Mouse (Mus musculus): ENCODE data around the gene Orc3. TPM values are rescaled to one million over a fixed set of nuclear protein-coding genes. Genes with fewer than 3 reads are reported as not detected.

The Orc3 gene
- total and polyA plus RNA-seq, 3 experiments: 48.0 to 74.2 TPM; not detected in 1

DNA sequence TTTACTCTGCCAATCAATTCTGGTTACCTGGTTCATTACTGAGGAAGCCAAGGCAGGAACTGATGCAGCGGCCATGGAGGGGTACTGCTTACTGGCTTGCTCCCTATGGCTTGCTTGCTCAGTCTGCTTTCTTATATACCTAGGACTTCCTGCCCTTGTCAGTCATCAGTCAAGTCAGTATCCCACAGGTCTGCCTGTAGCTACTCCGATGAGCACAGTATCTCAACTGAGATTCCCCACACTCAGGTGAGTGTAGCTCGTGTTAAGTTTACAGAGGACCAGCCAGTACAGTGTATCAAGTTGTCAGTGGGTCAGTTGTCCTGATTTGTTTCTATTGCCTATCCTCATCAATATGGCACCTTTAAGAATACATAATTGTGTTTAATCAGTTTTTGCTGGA is 26.0 kb upstream of the Orc3 start:
- H3K27ac ChIP-seq (ENCODE audit: control insufficient read depth, low read depth, low read length): no peak overlapping the region
- H3K9ac ChIP-seq (ENCODE audit: control insufficient read depth, low read depth, low read length, poor library complexity, severe bottlenecking): no peak overlapping the region
- no peak overlapping the region for H3K4me3 ChIP-seq (ENCODE audit: control insufficient read depth in 1 of 2, insufficient read depth in 1 of 2, low read depth in 2 of 2, low read length in 2 of 2)
- TF ChIP-seq TCF12 (IDR thresholded peaks at IDR 0.05; ENCODE audit: low read depth, low read length) (no peak), MEF2A (IDR thresholded peaks at IDR 0.05; ENCODE audit: extremely low read depth, insufficient replicate concordance, low read depth, low read length, poor library complexity, severe bottlenecking) (no peak), NRF1 (IDR thresholded peaks at IDR 0.05; ENCODE audit: insufficient read depth, low read depth, low read length, poor library complexity, severe bottlenecking) (no peak), MAFK (IDR thresholded peaks at IDR 0.05; ENCODE audit: borderline replicate concordance, low read depth, low read length) (no peak), HCFC1 (IDR thresholded peaks at IDR 0.05; ENCODE audit: low read depth, low read length) (no peak), RAD21 (IDR thresholded peaks at IDR 0.05; ENCODE audit: low read depth, low read length) (no peak), USF2 (IDR thresholded peaks at IDR 0.05; ENCODE audit: borderline replicate concordance in 1 of 2, insufficient read depth in 1 of 2, low read depth in 1 of 2, low read length in 2 of 2) (no peak), MXI1 (IDR thresholded peaks at IDR 0.05; ENCODE audit: low read depth, low read length) (no peak), KAT2A (conservative IDR thresholded peaks at IDR 0.05; ENCODE audit: low read depth, low read length) (no peak), ZMIZ1 (IDR thresholded peaks at IDR 0.05; ENCODE audit: low read depth, low read length) (no peak), POLR2AphosphoS5 (IDR thresholded peaks at IDR 0.05; ENCODE audit: borderline replicate concordance, low read depth, low read length) (no peak), ZC3H11A (IDR thresholded peaks at IDR 0.05; ENCODE audit: low read depth, low read length) (no peak), MYC (IDR thresholded peaks at IDR 0.05; ENCODE audit: low read depth, low read length) (no peak), EP300 (IDR thresholded peaks at IDR 0.05; ENCODE audit: low read depth in 1 of 2, low read length in 2 of 2) (no peak), MYB (IDR thresholded peaks at IDR 0.05; ENCODE audit: low read depth, low read length) (no peak), RCOR1 (IDR thresholded peaks at IDR 0.05; ENCODE audit: low read depth, low read length) (no peak), UBTF (IDR thresholded peaks at IDR 0.05; ENCODE audit: borderline replicate concordance, insufficient read depth, low read depth, low read length) (no peak)
- H3K36me3 ChIP-seq (ENCODE audit: control insufficient read depth in 1 of 2, insufficient read depth in 2 of 2, low read length in 2 of 2): peaks cover 0 to 4% of the 10 kb centered on the region in 2 experiments; a peak in 2 of 4 replicates
- H3K79me2 ChIP-seq (ENCODE audit: control insufficient read depth, insufficient read depth, low read length, poor library complexity): no peaks in the 10 kb centered on the region
- H3K4me1 ChIP-seq (ENCODE audit: control insufficient read depth in 1 of 2, insufficient read depth in 2 of 2, low read length in 2 of 2): no peaks in the 10 kb centered on the region
- H3K9me3 ChIP-seq (replicated peaks; ENCODE audit: insufficient read depth, low read length): no peaks in the 10 kb centered on the region
- no peak for DNase-seq (ENCODE audit: low read depth, low spot score)
- H3K27me3 ChIP-seq (ENCODE audit: control insufficient read depth in 1 of 2, insufficient read depth in 2 of 2, low read length in 2 of 2): no peaks in the 10 kb centered on the region

DNA sequence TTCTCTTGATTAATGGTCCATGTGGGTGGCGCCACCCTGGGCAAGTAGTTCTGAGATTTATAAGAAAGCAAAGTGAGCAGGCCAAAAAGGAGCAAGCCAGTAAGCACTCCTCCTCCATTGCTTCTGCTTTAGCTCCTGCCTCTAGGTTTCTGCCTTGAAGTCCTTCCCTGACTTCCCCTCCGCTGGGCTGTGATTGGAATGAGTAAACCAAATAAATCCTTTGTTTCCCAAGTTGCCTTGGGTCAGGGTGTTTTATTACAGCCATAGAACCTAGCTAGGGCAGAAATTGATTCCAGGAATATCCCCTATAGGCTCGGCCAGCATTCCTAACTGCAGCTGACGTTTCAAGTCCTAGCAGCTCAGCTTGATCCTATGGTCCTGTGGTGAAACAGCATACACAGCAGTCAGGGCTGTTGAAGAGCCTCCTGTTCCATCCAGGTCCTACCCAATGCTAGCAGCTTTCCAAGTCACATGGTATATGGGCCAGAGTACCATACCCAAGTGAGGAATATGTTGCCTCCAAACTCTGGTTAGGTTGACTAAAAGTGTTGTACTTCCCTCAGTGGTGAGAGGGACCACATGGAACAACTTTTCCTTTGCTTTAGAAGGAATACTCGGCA is 25.1 kb upstream of the Orc3 start:
- H3K9ac ChIP-seq (ENCODE audit: control insufficient read depth, low read depth, low read length, poor library complexity, severe bottlenecking): no peak overlapping the region
- H3K27me3 ChIP-seq (ENCODE audit: control insufficient read depth in 1 of 2, insufficient read depth in 2 of 2, low read length in 2 of 2): no peaks in the 10 kb centered on the region
- no peaks in the 10 kb centered on the region for H3K9me3 ChIP-seq (replicated peaks; ENCODE audit: insufficient read depth, low read length)
- peaks cover 0 to 4% of the 10 kb centered on the region in 2 experiments; a peak in 2 of 4 replicates for H3K36me3 ChIP-seq (ENCODE audit: control insufficient read depth in 1 of 2, insufficient read depth in 2 of 2, low read length in 2 of 2)
- H3K4me1 ChIP-seq (ENCODE audit: control insufficient read depth in 1 of 2, insufficient read depth in 2 of 2, low read length in 2 of 2): no peaks in the 10 kb centered on the region
- no peak overlapping the region for H3K27ac ChIP-seq (ENCODE audit: control insufficient read depth, low read depth, low read length)
- no peak for TF ChIP-seq SIN3A (IDR thresholded peaks at IDR 0.05; ENCODE audit: low read length)
- TF ChIP-seq GATA1 (IDR thresholded peaks at IDR 0.05; ENCODE audit: low read depth, low read length): no peak
- TF ChIP-seq BHLHE40 (IDR thresholded peaks at IDR 0.05; ENCODE audit: borderline replicate concordance, low read depth, low read length): no peak
- TF ChIP-seq POLR2A (IDR thresholded peaks at IDR 0.05; ENCODE audit: control insufficient read depth in 1 of 2, insufficient read depth in 1 of 2, low read depth in 1 of 2, low read length in 2 of 2, poor library complexity in 1 of 2): no peak
- no peak for TF ChIP-seq TBP (IDR thresholded peaks at IDR 0.05; ENCODE audit: low read depth, low read length)
- H3K79me2 ChIP-seq (ENCODE audit: control insufficient read depth, insufficient read depth, low read length, poor library complexity): no peaks in the 10 kb centered on the region
- no peak overlapping the region for H3K4me3 ChIP-seq (ENCODE audit: control insufficient read depth in 1 of 2, insufficient read depth in 1 of 2, low read depth in 2 of 2, low read length in 2 of 2)
- no peak for DNase-seq (ENCODE audit: low read depth, low spot score)
